15 mouse cellular contexts compared by ENCODE assay signal in the genomic region with DNA sequence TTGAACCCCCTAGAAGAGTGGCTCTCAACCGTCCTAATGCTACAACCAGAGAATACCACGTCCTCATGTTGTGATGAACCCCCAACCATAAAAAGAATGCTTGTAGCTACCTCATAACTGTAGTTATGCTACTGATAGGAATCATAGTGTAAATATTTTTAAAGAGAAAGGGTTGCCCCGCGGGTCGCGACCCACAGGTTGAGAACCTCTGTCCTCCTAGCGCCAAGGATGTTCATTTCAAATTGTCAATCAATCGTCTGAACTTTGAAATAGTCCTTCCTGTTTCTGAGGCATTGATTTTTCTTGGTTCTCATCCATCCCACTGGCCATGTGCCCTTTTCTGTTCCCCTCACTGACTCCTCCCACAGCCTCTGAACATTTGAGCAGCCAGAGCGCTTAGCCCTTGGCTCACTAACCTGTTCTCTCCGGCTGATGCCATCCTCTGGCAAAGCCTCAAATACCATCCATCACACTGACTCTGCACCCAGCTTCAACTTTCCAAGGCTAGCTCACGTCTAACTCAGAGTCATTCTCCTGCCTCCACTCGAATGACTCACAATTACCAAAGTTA.
"Had no signal": no experiment of that assay in that cellular context is flagged by ENCODE, and none has a peak within 500 bp of the region (broad histone marks: within the 10 kb centered on the region; RNA-seq: fewer than 3 reads in every experiment).

No protein-coding gene starts in this region.

- DNase-seq: kidney, adult 8-10 months; kidney, postnatal 25 days; lung, adult 2 months; lung, postnatal 4 days; retina, postnatal 1 day; right cerebral cortex, postnatal 4 days; spleen, adult 18-20 months; thymus, postnatal 4 days had no signal

- ATAC-seq: lung, postnatal 0 days; midbrain, embryonic 15.5 days had no signal

- H3K9ac ChIP-seq: liver, embryonic 14.5 days; midbrain, embryonic 15.5 days; neural tube, embryonic 13.5 days had no signal

- H3K4me1 ChIP-seq: limb, embryonic 10.5 days; midbrain, embryonic 10.5 days; midbrain, embryonic 15.5 days; neural tube, embryonic 13.5 days had no signal

- H3K4me2 ChIP-seq: midbrain, embryonic 15.5 days; neural tube, embryonic 13.5 days had no signal

- H3K9me3 ChIP-seq: limb, embryonic 10.5 days; midbrain, embryonic 10.5 days; midbrain, embryonic 15.5 days; neural tube, embryonic 13.5 days had no signal

- H3K27me3 ChIP-seq: midbrain, embryonic 15.5 days had no signal

- H3K27ac ChIP-seq: left cerebral cortex, adult 2 months; limb, embryonic 10.5 days; liver, embryonic 14.5 days; midbrain, embryonic 10.5 days; midbrain, embryonic 15.5 days; neural tube, embryonic 13.5 days had no signal

- H3K4me3 ChIP-seq: left cerebral cortex, adult 2 months; limb, embryonic 10.5 days; midbrain, embryonic 10.5 days; midbrain, embryonic 15.5 days; neural tube, embryonic 13.5 days had no signal
